Mouse (Mus musculus): ENCODE data around the gene Olfr978. TPM values are rescaled to one million over a fixed set of nuclear protein-coding genes. Genes with fewer than 3 reads are reported as not detected.

The Olfr978 gene
- under 1 TPM in 1 of 2 experiments, not detected in 1; 0.49 TPM for polyA plus RNA-seq (2017; shearing (Covaris generic))

DNA sequence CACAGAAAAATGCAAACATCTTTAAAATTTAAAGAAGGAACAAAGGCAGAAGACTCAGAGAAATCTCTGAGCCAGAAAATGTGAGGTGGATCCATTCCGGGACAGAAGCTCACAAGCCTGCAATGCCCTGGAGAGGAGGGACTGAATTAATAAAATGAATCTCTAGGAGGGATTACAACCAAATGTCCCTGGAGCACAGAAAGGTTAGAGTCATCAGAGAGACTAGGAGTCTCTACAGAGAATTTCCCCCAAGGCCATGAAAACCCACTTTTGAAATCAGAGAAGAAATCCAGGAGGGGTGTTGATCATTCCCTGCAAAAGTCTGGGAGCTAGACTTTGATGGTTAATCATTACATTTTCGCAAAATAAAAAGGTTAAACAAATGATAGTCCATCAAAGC lies at the start of gene Olfr978:
Olfr978 (plus strand) TSS at position 301 of the 400 bp plus-strand sequence.

GRCm38 (mm10) chr9:39951946-39952345 lies 40.0 kb upstream of the Olfr978 start, which contains the start of gene Olfr975:
Olfr975 (minus strand) TSS chr9:39952046.

DNA sequence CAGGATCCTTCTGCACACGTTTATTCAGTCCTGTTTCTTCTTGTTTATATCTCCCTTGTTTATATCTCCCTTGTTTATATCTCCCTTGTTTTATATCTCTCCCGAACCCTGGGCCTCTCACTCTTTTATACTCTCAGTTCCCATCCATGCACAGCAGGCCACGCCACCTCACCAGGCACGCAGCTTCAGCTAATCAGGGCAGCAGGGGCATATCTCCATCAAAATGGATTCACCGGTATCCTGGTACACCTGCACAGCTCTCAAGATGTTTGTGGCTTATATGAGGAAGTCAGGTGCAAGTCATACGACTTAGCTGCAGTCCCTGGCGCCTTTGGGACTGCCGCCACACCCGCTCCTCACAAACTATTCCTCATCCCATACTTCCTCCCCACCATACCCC lies 30.9 kb upstream of the Olfr978 start, which contains the start of gene Olfr976:
Olfr976 (minus strand) TSS at position 101 of the 400 bp plus-strand sequence.

DNA sequence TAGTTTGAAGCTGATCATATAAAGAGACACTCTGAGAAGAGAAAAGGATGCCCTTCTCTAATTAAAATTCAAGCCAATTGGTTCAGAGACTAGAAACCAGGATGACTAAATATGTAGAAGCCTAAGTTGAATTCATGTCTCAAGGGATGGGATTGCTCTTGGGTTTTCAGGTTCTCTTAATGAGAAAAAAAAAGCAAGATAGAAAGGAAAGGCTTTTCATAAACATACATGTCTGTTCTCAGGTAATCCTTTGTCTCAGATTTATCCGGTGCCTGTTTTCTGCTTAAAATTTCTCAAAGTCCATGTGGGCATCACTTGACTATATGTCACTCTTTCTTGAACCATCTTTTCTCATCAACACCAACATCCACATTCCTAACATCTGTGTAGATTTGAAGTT lies 11.5 kb downstream of the Olfr978 start, which contains the start of gene Olfr979:
Olfr979 (minus strand) TSS at position 101 of the 400 bp plus-strand sequence.

GRCm38 (mm10) chr9:40009482-40009881 lies 17.6 kb downstream of the Olfr978 start, which contains the start of gene Olfr980:
Olfr980 (minus strand) TSS chr9:40009582.

GRCm38 (mm10) chr9:40021164-40021563 lies 29.3 kb downstream of the Olfr978 start, which contains the start of gene Olfr981:
Olfr981 (plus strand) TSS chr9:40021464.

Other genes starting within 250 kb of the Olfr978 start
- under 1 TPM in 1 of 2 experiments, not detected in 1; 0.15 TPM for gene Olfr967, start 245.9 kb upstream of the Olfr978 start, polyA plus RNA-seq (2017; shearing (Covaris generic))
- under 1 TPM in 1 of 2 experiments, not detected in 1; 0.45 TPM for gene Olfr968, start 208.9 kb upstream of the Olfr978 start, polyA plus RNA-seq (2017; shearing (Covaris generic))
- under 1 TPM in 1 of 2 experiments, not detected in 1; 0.39 TPM for gene Olfr969, start 201.2 kb upstream of the Olfr978 start, polyA plus RNA-seq (2017; shearing (Covaris generic))
- not detected for gene Olfr970, start 183.3 kb upstream of the Olfr978 start, polyA plus RNA-seq (2017; shearing (Covaris generic))
- under 1 TPM in 1 of 2 experiments, not detected in 1; 0.18 TPM for gene Olfr971, start 155.2 kb upstream of the Olfr978 start, polyA plus RNA-seq (2017; shearing (Covaris generic))
- not detected for gene Olfr972, start 125.7 kb upstream of the Olfr978 start, polyA plus RNA-seq (2017; shearing (Covaris generic))
- not detected for gene Olfr229, start 84.8 kb upstream of the Olfr978 start, polyA plus RNA-seq (2017; shearing (Covaris generic))
- gene Olfr974, start 54.6 kb upstream of the Olfr978 start, polyA plus RNA-seq (2017; shearing (Covaris generic)): under 1 TPM in 1 of 2 experiments, not detected in 1; 0.15 TPM
- not detected for gene Olfr975, start 40.1 kb upstream of the Olfr978 start, polyA plus RNA-seq (2017; shearing (Covaris generic))
- not detected for gene Olfr976, start 31.0 kb upstream of the Olfr978 start, polyA plus RNA-seq (2017; shearing (Covaris generic))
- not detected for gene Olfr979, start 11.4 kb downstream of the Olfr978 start, polyA plus RNA-seq (2017; shearing (Covaris generic))
- gene Olfr980, start 17.5 kb downstream of the Olfr978 start, polyA plus RNA-seq (2017; shearing (Covaris generic)): not detected
- gene Olfr981, start 29.4 kb downstream of the Olfr978 start, polyA plus RNA-seq (2017; shearing (Covaris generic)): under 1 TPM in 1 of 2 experiments, not detected in 1; 0.15 TPM
- gene Olfr982, start 81.7 kb downstream of the Olfr978 start, polyA plus RNA-seq (2017; shearing (Covaris generic)): under 1 TPM; 0.05 to 0.10 TPM
- gene Olfr983, start 101.5 kb downstream of the Olfr978 start, polyA plus RNA-seq (2017; shearing (Covaris generic)): not detected
- under 1 TPM in 1 of 2 experiments, not detected in 1; 0.33 TPM for gene Olfr984, start 122.1 kb downstream of the Olfr978 start, polyA plus RNA-seq (2017; shearing (Covaris generic))
- gene Olfr985, start 138.1 kb downstream of the Olfr978 start, polyA plus RNA-seq (2017; shearing (Covaris generic)): not detected
- not detected for gene Tmem225, start 156.0 kb downstream of the Olfr978 start, polyA plus RNA-seq (2017; shearing (Covaris generic))
- gene Olfr986, start 188.8 kb downstream of the Olfr978 start, polyA plus RNA-seq (2017; shearing (Covaris generic)): not detected
- 1 to 10 TPM; 1.6 to 3.1 TPM for gene Zfp202, start 200.2 kb downstream of the Olfr978 start, polyA plus RNA-seq (2017; shearing (Covaris generic))